Mouse (Mus musculus) C2C12 (cell line): Measurements from ENCODE around the gene Ntmt1.

ENCODE experiments used
- CEBPB ChIP-seq: IDR thresholded peaks from one replicate; pipeline ENCODE4 v1.6.1; 2011; ENCODE audit warnings: low read depth, mild to moderate bottlenecking, control low read depth, moderate library complexity
- CTCF ChIP-seq: IDR thresholded peaks from one replicate; pipeline ENCODE4 v1.5.1; 2011; ENCODE audit not compliant: control insufficient read depth, insufficient read depth, insufficient read length
- FOSL1 ChIP-seq: IDR thresholded peaks from one replicate; pipeline ENCODE4 v1.8.0; 2011; ENCODE audit warnings: mild to moderate bottlenecking, low read length; ENCODE audit not compliant: poor library complexity, insufficient read depth, severe bottlenecking
- MAX ChIP-seq: IDR thresholded peaks from one replicate; pipeline ENCODE4 v1.6.1; 2011; ENCODE audit warnings: mild to moderate bottlenecking, control low read depth
- MYOD1 ChIP-seq: IDR thresholded peaks from one replicate; pipeline ENCODE4 v1.6.1; 2011; ENCODE audit warnings: low read depth; ENCODE audit not compliant: control insufficient read depth, insufficient read length
- MYOG ChIP-seq: IDR thresholded peaks from one replicate; pipeline ENCODE4 v1.6.1; 2011; ENCODE audit not compliant: control insufficient read depth, insufficient read length; ENCODE audit errors: extremely low read depth
- USF1 ChIP-seq: IDR thresholded peaks from one replicate; pipeline ENCODE4 v1.6.1; 2011; ENCODE audit warnings: low read depth, mild to moderate bottlenecking, control low read depth, moderate library complexity

- TF ChIP-seq CTCF = no peak
- TF ChIP-seq USF1 = no peak
- TF ChIP-seq MYOG = no peak
- TF ChIP-seq MAX = no peak
- TF ChIP-seq CEBPB = no peak
- TF ChIP-seq MYOD1 = no peak
- no peak for TF ChIP-seq FOSL1
These were observed 46.9 kb upstream of the Ntmt1 start for GRCm38 (mm10) chr2:30760706-30761105.
